Mouse (Mus musculus) olfactory bulb, adult 2 months (tissue): ENCODE results near the gene Bst2.

Source experiments
- CTCF ChIP-seq: fragments of 200-500 bp; IDR thresholded peaks from 2 replicates; pipeline ENCODE4 v1.5.1; 2012; ENCODE audit warnings: low read depth, mild to moderate bottlenecking, low read length, moderate library complexity; ENCODE audit not compliant: insufficient read depth
- POLR2A ChIP-seq: fragments of 200-500 bp; IDR thresholded peaks from 2 replicates; pipeline ENCODE4 v1.6.1; 2012; ENCODE audit warnings: mild to moderate bottlenecking, low read depth, low read length, moderate library complexity; ENCODE audit not compliant: insufficient read depth

GRCm38 (mm10) chr8:71527162-71527870 is 9.9 kb downstream of the Bst2 start:
- TF ChIP-seq POLR2A (no peak), CTCF (no peak)
